Mouse (Mus musculus): ENCODE data around the gene Gm20422.
A peak's percentile ranks its signal among the peaks of the same experiment; 100 is the strongest.
"Not testable (repeated sequence)": the region's sequence is repeated elsewhere in the genome, so short reads cannot be mapped to it uniquely, and the experiment has no call there.

Gm20422 gene

DNA sequence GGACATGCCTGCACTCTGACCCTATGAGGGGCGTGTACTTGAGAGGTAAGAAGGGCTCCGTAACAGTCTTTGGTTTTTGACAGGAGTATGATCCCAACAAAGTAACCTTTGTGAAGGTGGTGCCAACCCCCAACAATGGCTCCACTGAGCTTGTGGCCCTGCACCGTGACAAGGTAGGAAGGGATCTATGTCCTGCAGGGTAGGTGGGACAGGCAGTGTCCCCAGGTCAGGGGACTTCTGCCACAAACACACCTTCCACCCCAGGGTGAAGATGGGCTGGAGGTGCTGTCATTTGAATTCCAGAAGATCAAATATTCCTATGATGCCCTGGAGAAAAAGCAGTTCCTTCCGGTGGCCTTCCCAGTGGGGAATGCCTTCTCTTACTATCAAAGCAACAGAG, 19.0 kb upstream of the Gm20422 start:
- DNase-seq (ENCODE audit: low spot score), result no peak

DNA sequence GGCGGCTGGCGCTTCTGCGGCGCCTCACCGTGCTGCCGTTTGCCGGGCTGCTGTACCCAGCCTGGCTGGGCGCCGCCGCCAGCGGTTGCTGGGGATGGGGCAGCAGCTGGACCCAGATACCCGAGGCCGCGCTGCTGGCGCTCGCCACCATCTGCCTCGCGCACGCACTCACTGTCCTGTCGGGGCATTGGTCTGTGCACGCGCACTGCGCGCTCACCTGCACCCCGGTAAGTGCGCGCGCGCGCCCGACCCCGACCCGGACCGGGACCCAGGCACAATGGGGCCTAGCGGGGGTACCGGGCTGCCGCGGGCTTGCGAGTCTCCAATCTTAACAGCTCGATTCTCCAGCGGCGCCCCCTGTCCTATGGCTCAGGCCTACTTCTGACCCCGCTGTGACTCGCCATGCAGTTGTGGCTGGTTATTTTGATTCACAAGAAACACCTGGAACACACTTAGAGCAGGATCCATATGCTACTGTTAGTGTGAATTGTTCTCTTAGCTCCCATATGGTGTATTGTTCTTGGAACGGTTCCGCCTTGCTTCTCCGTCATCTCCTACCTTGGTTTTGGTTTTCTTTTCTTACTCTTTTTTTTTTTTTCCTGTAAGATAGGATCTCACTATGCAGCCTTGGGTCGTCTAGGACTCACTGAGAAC, 16.9 kb upstream of the Gm20422 start:
- DNase-seq (ENCODE audit: low spot score), result peak; percentile 56

DNA sequence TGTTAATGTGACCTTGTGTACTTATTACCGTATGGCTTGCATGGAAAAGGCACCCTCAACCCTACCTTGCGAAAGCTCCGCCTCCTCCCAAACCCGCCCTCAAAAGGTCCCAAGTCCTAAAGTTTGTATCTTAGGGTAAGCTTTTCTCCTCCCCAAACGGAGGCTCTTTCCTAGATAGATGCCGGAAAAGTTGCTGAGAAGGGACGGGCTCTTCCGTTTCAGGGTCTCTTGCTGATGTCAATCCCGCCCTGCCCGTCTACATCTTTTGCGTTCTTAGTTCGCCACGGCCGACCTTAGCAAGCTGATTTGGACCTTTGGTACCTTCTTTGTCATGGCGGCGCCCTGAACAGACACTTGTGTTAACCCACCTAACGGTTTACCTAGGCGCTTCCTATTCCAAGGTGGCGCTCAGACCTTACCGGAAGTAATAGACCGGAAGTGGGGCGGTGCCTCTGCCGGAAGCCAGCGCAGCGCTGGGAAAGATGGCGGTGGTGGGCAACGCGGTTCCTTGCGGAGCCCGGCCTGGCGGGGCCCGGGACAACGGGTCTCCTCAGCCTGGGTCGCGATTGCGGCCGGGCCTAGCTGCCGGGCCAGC, 16.2 kb upstream of the Gm20422 start, which contains the start of the genes Atp13a1 and Zfp866:
Atp13a1 (plus strand) TSS at position 391 of the 595 bp plus-strand sequence.
Zfp866 (minus strand) TSS at position 406 of the 595 bp plus-strand sequence.
- peak; percentile 95 for DNase-seq (ENCODE audit: low spot score)

DNA sequence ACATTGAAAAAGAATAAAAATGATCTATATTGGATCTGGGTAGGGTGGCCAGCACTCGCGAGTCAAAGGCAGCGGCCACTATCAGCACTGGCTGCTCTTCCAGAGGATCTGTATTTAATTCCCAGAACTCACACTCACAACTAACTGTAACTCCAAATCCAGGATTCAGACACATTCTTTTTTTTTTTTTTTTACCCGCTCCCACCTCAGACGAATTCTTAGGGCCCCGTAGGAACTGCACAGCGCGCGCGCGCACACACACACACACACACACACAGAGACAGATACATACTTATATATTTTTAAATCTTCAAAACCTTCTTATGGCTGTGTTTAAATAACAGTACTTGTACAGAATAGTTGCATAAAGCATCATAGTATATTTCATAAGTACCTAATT, 15.7 kb upstream of the Gm20422 start:
- DNase-seq (ENCODE audit: low spot score), result no peak

DNA sequence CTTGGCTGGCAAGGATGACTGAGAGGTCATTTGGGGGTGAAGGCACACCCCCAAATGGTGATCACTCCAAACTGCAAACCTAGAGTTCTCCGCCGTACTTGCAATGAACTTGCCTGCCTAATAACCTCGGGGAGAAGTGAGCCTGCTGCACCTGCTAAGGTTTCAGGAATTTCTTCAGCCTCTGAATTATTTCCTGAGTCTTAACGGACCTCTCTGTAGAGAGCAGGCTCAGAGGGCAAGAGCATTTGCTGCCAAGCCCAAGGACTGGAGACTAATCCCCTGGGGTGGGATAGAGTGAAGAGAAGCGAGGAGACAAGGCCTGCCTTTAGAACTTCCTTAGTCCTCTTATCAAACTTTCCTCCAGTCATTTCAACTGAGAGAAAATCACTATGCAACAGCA, 15.0 kb upstream of the Gm20422 start:
- no peak for DNase-seq (ENCODE audit: low spot score)

DNA sequence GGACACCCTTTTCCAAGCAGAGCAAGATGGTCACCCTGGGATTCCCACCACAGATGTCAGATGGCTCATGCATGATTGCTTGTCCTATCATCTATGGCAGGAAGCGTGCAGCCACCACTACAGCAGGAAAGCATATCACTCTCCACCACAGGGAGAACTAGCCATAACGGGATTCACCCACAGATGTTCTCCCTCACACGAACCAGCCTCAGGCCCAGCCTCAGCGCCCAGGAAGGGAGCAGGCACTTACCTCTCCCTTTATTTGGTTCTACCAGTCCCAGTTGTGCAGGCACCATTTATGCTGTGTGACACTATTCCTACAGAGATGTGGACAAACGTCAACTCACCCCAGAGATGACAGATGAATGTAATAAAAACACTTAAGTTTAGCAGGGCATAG, 14.4 kb upstream of the Gm20422 start:
- no peak for DNase-seq (ENCODE audit: low spot score)

DNA sequence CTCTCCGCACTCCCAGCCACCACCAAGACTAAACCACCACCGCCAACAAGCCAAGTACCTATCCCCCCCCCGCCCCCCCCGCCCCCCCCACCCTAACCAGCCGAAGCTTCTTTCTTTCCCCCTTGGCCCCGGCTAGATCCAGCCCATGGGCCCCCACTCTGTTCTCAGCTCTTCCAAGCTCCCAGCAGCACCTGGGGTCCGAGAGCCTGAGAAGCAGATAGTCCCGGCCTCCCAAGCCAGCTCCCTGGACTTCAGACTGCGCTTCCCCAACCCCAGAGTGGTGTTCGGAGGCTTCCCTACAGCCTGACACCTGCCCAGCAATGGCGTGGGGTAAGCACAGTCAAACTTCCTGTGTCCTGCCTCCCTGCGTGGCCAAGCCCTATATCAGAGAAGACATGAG, 2.4 kb upstream of the Gm20422 start:
- DNase-seq (ENCODE audit: low spot score), result no peak

DNA sequence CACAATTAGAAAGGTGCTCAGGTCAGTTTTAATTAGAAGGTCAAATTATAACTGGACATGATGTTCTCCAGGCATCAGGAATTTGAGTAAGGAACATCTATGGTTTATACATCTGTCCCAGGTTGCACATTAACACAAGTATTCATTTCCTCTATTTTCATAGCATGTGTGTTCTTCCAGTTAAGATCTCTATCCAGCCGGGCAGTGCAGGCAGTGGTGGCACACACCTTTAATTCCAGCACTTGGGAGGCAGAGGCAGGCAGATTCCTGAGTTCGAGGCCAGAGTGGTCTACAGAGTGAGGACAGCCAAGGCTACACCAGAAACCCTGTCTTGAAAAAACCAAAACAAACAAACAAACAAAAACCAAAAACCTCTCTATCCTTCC, 456 bp upstream of the Gm20422 start:
- no peak for DNase-seq (ENCODE audit: low spot score)

DNA sequence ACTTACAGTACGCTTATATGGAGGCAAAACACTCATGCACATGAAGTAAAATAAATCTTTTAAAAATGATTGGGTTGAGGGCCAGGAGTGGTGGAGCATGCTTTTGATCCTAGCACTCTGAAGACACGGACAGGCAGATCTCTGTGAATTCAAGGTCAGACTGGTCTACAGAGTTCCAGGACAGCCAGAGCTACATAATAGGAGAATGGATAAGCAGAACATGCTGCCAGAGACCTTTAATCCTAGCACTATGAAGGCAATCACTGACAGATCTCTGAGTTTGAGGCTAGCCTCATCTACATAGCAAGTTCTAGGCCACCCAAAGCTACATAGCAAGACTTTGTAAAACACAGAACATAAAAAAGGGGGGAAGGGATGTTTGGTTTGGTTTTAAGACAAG, 2.6 kb downstream of the Gm20422 start:
- no peak for DNase-seq (ENCODE audit: low spot score)

DNA sequence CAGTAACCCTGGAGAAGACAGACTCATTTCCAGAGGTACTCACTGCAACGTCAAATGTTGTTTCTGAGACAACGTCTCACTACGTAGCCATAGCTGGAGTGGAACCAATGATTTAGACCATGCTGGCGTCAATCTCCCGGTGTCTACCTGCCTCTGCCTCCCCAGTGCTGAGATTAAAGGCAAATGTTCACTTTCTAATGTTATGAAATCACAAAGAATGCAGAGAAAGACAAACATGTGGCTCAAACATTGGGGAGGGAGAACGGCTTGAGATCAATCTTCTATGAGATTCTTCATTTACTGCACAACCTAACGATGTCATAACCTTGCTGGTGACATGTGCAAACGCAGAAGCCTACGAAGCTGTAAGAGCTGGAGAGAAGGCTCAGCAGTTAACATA, 3.5 kb downstream of the Gm20422 start:
- no peak for DNase-seq (ENCODE audit: low spot score)

DNA sequence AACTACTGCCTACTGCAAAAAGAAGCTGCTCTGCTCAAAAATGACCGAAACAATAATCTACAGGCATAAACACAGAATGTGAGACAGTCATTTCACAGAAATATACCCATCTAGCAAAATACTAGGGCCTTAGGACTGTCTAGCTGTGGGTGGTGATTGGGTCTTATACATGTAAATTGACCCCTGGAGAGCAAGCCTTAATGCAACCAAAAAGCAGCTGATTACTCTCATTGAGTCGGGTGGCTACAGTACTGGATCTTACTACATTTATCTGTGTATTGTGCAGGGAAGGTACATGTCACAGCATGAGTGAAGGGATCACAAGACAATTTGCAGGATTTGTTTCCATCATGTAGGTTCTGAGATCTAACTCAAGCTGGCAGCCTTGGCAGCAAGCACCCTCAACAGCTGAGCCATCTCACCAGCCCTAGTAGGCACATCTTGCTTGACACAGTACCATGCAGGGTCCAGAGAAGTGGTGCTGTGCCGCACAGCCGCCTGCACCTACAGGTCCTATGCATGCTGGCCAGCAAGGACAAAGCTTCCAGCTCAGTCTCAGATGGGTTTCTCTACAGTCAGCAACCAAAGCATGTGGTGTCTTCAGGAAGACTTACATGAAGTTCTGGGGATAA, 12.8 kb downstream of the Gm20422 start:
- DNase-seq (ENCODE audit: low spot score), result no peak

DNA sequence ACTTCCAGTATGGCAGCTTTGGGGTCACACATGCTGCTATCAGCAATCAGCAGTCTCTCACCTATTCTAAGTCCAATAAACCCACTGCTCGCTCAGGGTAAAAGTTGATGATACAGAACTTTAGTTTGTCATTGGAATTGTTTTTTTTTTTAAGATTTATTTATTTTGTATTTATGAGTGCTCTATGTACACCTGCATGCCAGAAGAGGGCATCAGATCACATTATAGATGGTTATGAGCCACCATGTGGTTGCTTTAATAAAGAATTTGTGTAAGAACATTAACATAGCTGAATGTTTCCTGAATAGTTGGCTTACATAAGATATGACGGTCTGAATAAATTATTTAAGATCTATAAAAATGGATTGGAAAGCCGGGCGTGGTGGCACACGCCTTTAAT, 16.4 kb downstream of the Gm20422 start:
- no peak for DNase-seq (ENCODE audit: low spot score)

DNA sequence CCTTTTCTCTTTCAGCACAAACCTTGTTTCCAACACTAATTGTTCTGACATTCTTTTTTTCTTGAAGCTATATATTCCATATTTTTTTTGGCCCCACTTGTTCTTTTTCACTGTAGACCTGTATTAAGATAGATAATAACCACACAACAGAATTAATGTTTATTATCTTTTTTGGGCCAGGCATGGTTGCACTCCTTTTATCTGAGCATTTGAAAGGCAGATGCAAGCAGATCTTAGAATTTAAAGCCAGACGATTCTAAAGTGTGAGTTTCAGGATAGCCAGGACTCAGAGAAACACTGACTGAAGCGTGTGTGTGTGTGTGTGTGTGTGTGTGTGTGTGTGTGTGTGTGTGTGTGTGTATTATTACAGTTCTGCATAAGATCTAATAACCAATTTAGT, 22.2 kb downstream of the Gm20422 start:
- no peak for DNase-seq (ENCODE audit: low spot score)

DNA sequence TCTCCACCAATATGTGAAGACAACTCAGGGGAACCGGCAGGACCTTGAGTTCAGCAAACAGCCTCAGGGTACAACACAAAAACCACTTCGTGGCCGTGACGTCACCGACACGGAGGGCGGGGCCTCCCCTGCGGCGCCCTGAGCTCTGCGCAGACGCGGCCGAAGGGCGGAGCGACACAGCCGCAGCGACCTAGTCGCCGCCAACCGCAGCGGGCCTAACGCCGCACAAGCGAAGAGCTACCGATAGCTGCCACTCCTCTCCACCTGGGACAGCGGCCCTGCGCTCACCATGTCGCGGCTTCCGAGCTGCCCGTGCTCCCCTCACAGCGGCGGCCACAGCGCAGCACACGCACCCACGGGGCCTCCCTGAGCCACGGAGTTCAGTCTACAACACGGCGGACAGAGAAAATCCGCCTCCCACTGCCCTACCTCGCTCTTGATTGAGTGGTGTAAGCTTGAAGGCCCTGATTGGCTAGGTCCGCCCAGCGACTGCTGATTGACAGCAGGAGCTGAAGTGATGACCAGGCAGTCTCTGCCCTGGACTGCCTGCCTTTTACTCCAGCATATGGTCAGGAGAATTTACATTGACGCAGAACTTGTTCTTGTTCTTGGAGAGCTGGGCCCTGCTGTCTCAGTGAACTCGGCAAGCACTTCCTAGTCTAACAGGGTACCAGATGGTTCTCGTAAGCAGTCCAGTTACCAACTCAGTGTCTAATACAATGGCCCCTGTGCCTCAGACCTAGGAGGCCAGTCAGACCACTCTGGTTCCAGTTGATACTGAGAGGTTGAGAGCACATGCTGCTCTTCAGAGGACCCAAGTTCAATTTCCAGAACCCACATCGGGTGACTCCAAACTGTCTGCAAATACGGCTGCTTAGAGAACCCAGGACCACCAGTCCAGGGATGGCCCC, 24.9 kb downstream of the Gm20422 start, which contains the start of gene Zfp963:
Zfp963 (minus strand) TSS at position 427 of the 911 bp plus-strand sequence.
- peak; percentile 95 for DNase-seq (ENCODE audit: low spot score)

DNA sequence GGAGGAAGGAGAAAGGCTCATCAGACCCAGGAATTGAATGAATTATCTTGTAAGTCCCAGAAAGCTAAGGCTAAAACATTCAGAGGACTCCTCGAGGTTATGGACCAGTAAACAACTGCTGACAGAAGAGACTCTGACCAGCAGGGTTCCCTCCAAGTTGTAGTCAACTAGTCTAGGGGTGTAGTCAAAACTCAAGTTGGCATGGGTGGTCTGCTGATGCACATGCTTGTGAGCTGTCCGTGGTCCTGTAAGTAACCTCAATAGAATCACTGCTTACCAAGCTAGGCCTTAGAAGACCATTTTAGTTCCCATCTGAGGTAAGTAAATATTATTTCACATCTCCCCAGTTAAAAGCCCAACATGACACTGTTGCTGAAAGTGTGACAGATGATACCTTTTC, 33.5 kb downstream of the Gm20422 start:
- peak; percentile 11 for DNase-seq (ENCODE audit: low spot score)

DNA sequence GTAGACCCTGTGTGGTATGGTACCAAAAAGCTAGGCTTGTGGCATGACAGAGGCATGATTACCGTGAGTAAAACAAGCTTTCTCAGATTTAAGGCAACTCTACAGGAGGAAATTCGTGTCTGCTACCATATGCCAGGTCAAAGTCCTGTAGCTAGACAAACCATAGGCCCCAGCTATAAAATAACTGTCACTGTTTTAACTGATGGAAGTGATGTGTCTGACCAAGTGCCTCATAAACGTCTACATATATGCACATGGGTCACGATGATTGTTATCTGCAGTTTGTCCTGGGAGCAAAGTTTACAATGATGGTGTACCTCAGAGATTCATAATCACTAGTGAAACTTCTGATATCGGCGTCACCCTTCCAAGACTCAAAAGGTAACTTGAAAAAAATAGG, 33.9 kb downstream of the Gm20422 start:
- no peak for DNase-seq (ENCODE audit: low spot score)

DNA sequence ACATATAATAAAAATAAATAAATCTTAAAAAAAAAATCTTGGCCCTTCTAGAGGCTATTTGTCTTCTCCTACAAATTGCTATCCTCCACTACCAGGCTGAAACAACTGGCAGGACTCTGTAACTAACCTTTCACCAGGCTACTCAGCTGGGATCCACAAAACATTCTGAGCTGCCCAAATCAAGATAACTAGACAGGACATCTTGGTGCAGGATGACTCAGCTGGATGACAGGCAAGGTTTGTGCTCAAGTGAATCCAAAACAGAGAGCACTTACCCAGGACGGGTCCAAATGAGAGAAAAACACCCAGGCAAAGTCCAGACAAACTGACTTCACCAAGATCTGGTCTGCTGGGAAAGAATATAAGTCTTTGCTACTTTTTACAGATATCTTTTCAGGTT, 39.2 kb downstream of the Gm20422 start:
- DNase-seq (ENCODE audit: low spot score), result no peak

DNA sequence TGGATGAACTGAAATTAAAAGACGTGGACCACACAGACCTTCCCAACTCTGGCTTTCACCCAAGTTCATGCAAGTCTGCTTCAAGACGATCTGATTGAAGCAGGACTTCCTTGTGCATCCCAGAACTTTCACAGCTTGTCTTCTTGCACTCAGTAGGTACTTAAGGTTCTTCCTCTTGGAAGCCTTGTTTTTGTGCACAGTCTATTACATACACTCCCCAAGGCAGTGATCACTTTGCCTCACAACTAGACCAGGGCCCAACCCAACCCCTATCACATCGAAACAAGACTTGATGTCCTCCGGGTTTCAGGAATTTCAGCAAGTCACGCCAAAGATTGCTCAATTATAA, 57.5 kb downstream of the Gm20422 start:
- DNase-seq (ENCODE audit: low spot score), result no peak

DNA sequence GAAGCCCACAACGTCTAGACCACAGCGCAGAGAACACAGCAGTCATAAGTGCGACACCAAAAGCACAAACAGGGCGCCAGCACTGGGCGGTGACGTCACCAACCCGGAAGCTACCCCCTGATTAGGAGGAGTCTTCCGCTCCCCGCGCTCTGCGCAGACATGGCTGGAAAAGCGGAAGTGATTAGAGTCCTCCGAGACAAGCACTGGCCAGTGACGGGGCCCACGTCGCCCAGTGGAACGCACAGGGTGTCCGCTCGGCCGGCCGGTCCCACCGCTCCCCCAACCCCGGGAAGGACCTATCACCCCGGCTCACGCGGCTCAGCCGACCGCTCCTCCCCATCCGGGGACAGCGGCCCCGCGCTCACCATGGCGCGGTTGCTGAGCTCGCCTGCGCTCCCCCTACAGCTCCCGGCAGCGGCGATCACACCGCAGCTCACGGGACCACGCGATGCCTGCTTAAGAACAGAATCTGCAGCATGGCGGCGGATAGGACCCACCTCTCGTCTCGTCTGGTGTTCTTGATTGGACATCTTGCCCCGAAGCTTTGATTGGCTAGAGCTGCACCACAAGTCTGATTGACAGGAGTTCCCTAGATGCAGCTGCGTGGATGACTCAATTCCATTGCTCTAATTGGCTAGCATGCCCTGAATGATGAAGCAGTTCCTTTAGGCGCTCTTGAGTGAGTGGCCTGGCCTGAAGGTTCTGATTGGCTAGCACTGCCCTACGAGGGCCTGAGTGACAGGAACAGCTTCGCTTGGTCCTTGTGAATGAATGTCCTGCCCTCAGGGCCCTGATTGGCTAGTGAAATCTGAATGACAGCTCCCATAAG, 58.1 kb downstream of the Gm20422 start:
- peak; percentile 99 for DNase-seq (ENCODE audit: low spot score)

DNA sequence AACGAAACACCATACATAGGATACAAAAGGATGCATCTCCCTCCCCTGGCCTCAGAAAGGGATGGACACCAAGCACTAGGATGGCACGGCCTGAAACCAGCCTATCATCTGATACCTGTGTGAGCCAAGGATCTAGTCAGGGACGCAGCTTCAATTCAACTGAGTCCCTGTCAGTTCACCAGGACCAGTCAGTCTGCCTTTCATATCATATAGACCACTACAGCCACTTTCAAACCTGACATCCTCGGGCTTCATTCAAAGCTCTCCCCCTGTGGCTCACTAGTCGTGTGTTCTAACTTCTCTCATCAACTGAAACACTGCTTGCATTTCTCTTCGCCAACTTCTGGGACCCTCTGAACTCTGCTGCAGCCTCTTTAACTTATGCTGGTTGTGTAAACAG, 59.3 kb downstream of the Gm20422 start:
- DNase-seq (ENCODE audit: low spot score), result no peak

DNA sequence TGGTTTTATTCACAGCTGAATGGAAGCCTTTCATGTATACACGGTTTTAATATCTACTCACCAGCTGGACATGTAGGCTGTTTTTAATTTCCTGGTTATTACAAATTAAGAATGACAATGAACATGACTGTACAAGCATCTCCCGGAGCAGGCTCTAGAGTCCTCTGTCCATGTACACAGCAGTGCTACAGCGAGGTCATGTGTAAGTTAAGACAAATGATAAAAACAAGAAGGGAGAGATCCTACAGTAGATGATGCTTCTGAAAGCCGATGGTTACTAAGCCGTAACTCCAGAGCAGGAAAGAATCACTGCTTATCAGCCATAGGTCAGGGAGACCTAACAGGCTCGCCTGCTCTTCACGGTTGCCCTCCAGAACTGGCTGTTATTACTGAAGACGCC, 61.2 kb downstream of the Gm20422 start:
- no peak for DNase-seq (ENCODE audit: low spot score)

DNA sequence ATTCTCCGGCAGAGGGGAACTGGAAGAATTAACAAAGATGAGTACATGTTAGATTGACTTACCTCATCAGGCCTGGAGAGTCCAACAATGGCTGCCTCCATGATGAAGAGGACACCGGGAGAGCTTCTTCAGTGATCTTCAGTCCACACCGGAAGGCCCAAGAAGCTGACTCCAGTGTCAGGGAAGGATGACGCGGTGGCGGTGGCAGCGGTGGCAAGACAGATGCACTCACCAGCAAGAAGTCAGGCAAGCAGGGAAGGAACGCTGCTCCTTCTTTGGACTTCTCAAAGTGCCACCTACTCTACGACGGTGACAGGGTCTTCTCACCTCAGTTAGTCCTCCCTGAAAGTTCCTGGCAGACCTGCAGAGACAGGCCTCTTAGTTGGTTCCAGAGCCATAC, 64.1 kb downstream of the Gm20422 start, which contains the start of gene Zfp869:
Zfp869 (minus strand) TSS at position 101 of the 400 bp plus-strand sequence.
- not testable (repeated sequence) for DNase-seq (ENCODE audit: low spot score)

All from embryo, embryonic 10.5 days (tissue).